Mouse (Mus musculus) small intestine, adult 2 months (tissue): ENCODE results near the gene Slc25a43.

Experiments used
- CTCF ChIP-seq: fragments of 200-500 bp; IDR thresholded peaks from 2 replicates; pipeline ENCODE4 v1.5.1; 2012; ENCODE audit warnings: low read depth, mild to moderate bottlenecking, control low read depth, inconsistent platforms, low read length, moderate library complexity, mixed read lengths; ENCODE audit not compliant: insufficient replicate concordance, insufficient read length; ENCODE audit errors: extremely low read depth
- POLR2A ChIP-seq: fragments of 200-500 bp; IDR thresholded peaks from 2 replicates; pipeline ENCODE4 v1.6.1; 2012; ENCODE audit warnings: low read depth, mild to moderate bottlenecking, control low read depth, inconsistent platforms, low read length, moderate library complexity

GRCm38 (mm10) chrX:36744735-36745134, 1.3 kb downstream of the Slc25a43 start:
- TF ChIP-seq CTCF: no peak
- TF ChIP-seq POLR2A: no peak
